ENCODE assay signal across 9 mouse cellular contexts in the genomic region with DNA sequence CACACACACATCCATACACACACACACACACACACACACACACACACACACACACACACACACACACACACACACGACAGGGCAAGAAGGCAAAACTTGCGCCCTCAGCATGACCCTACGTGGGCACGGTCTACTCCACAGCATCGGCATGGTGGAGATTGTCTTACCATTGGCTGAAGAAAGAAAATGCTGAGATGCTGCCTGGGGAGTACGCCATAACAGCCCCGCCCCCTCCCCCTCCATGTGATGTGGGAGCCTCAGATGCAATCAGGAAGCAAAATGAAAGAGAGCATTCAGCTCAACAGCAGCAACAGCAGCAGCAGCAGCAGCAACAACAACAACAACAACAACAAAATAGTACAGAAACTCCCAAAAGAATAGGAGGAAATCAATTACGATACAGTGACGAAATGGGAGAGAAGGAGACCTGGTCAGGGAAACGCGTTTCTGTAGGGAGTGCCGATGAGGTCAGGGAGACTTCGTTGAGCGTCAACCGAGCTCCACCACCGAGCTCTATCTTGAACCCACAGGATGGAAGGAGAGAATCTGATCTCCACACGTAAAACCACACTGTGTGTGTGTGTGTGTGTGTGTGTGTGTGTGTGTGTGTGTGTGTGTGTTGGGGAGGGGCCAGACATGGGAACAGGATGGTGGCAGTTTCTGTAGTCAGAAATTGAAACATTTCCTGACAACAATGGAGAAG. TPM values are rescaled to one million over a fixed set of nuclear protein-coding genes. Genes with fewer than 3 reads are reported as not detected.
DNase-seq lines count a peak whose midpoint lies in the region; ATAC-seq and TF ChIP-seq lines count a peak whose summit lies in the region.
"Had no signal": no experiment of that assay in that cellular context is flagged by ENCODE, and none has a peak within 500 bp of the region (broad histone marks: within the 10 kb centered on the region; RNA-seq: fewer than 3 reads in every experiment).

No protein-coding gene starts in this region.

- peak; percentile 44 for DNase-seq in NIH3T3 (ENCODE audit: low read depth)
- peak; percentile 47 for DNase-seq in kidney, postnatal 14 days
- DNase-seq in layer of hippocampus, adult 18-20 months (ENCODE audit: low spot score in 2 of 2) = no peak
- DNase-seq in midbrain, embryonic 11.5 days (ENCODE audit: low spot score, missing footprints) = no peak
- DNase-seq in frontal cortex, postnatal 14 days (ENCODE audit: low spot score in 2 of 2) = no peak
- DNase-seq in midbrain, postnatal 0 days (ENCODE audit: low spot score) = no peak

- H3K4me2 ChIP-seq in midbrain, embryonic 11.5 days = no peak overlapping the region
- H3K4me2 ChIP-seq in midbrain, postnatal 0 days (ENCODE audit: low read depth, low read length, poor library complexity, severe bottlenecking) = no peak overlapping the region
- H3K4me2 ChIP-seq: embryonic facial prominence, embryonic 12.5 days had no signal

- H3K4me1 ChIP-seq in midbrain, embryonic 11.5 days (ENCODE audit: control insufficient read depth, insufficient read depth, low read length) = no peaks in the 10 kb centered on the region
- no peaks in the 10 kb centered on the region for H3K4me1 ChIP-seq in midbrain, postnatal 0 days (ENCODE audit: insufficient read depth, low read length)
- H3K4me1 ChIP-seq: embryonic facial prominence, embryonic 12.5 days had no signal

- no peaks in the 10 kb centered on the region for H3K9me3 ChIP-seq in midbrain, embryonic 11.5 days (ENCODE audit: control insufficient read depth, low read length)
- H3K9me3 ChIP-seq in midbrain, postnatal 0 days (ENCODE audit: low read length) = no peaks in the 10 kb centered on the region
- H3K9me3 ChIP-seq: embryonic facial prominence, embryonic 12.5 days had no signal

- no peak for TF ChIP-seq CTCF in midbrain, postnatal 0 days (IDR thresholded peaks at IDR 0.05)

- no peak overlapping the region for H3K9ac ChIP-seq in midbrain, embryonic 11.5 days (ENCODE audit: low read length)
- H3K9ac ChIP-seq in midbrain, postnatal 0 days (replicated peaks; ENCODE audit: low read length, poor library complexity, severe bottlenecking) = no peak overlapping the region
- H3K9ac ChIP-seq: embryonic facial prominence, embryonic 12.5 days had no signal

- no peak overlapping the region for H3K27ac ChIP-seq in midbrain, embryonic 11.5 days (ENCODE audit: low read depth, low read length)
- no peak overlapping the region for H3K27ac ChIP-seq in midbrain, postnatal 0 days (ENCODE audit: low read depth, low read length)
- H3K27ac ChIP-seq: embryonic facial prominence, embryonic 12.5 days had no signal

- peak; percentile 54 for ATAC-seq in granulocyte monocyte progenitor cell, adult 5-6 weeks (replicated peaks; ENCODE audit: poor library complexity, severe bottlenecking)
- peak; percentile 63 for ATAC-seq in megakaryocyte progenitor cell, adult 5-6 weeks (replicated peaks; ENCODE audit: poor library complexity)
- ATAC-seq in midbrain, embryonic 11.5 days (ENCODE audit: low FRiP score) = no peak
- ATAC-seq in midbrain, postnatal 0 days (ENCODE audit: low FRiP score) = no peak

- no peaks in the 10 kb centered on the region for H3K27me3 ChIP-seq in midbrain, embryonic 11.5 days (ENCODE audit: control insufficient read depth, insufficient read depth, low read length)
- H3K27me3 ChIP-seq in midbrain, postnatal 0 days (ENCODE audit: insufficient read depth, low read length) = no peaks in the 10 kb centered on the region
- H3K27me3 ChIP-seq: embryonic facial prominence, embryonic 12.5 days had no signal

- no peaks in the 10 kb centered on the region for H3K36me3 ChIP-seq in midbrain, embryonic 11.5 days (ENCODE audit: control insufficient read depth, insufficient read depth, low read length)
- no peaks in the 10 kb centered on the region for H3K36me3 ChIP-seq in midbrain, postnatal 0 days (ENCODE audit: insufficient read depth, low read length)
- H3K36me3 ChIP-seq: embryonic facial prominence, embryonic 12.5 days had no signal

- H3K4me3 ChIP-seq in midbrain, embryonic 11.5 days (ENCODE audit: low read depth, low read length) = no peak overlapping the region
- no peak overlapping the region for H3K4me3 ChIP-seq in midbrain, postnatal 0 days (ENCODE audit: low read depth, low read length)
- H3K4me3 ChIP-seq: embryonic facial prominence, embryonic 12.5 days had no signal

- WGBS in midbrain, embryonic 11.5 days = 76% methylated on average over 17 of the region's 17 CpGs
- 79% methylated on average over 17 of the region's 17 CpGs for WGBS in midbrain, postnatal 0 days

RNA-seq across cellular contexts. Expression of a gene that starts 21.5 kb away (rescaled TPM):
- total RNA-seq in granulocyte monocyte progenitor cell, adult 5-6 weeks (2014; fragmentation: Nextera tagmentation) = not detected in 2 replicates
- not detected in 2 replicates for total RNA-seq in granulocyte monocyte progenitor cell, adult 5-6 weeks (2017)
- total RNA-seq in megakaryocyte progenitor cell, adult 5-6 weeks (2015) = not detected in 2 replicates
- not detected in 2 replicates for total RNA-seq in megakaryocyte progenitor cell, adult 5-6 weeks (2017)
- total RNA-seq in layer of hippocampus, adult 18-20 months (2021) = 1 to 10 TPM; 6.6 to 7.3 TPM
- polyA plus RNA-seq in midbrain, embryonic 11.5 days (2014; fragmentation: Nextera tagmentation; extraction: Ambion mirVana) = 4.2 and 4.7 TPM in 2 replicates
- total RNA-seq in midbrain, postnatal 0 days (2014; rRNA removed) = 16.1 and 25.0 TPM in 2 replicates
- 14.8 and 15.6 TPM in 2 replicates for polyA plus RNA-seq in midbrain, postnatal 0 days (2015; fragmentation: Nextera tagmentation; extraction: Ambion mirVana)

RNA-seq across cellular contexts. Expression of a gene that starts 41.4 kb away (rescaled TPM):
- not detected in 2 replicates for total RNA-seq in granulocyte monocyte progenitor cell, adult 5-6 weeks (2014; fragmentation: Nextera tagmentation)
- total RNA-seq in granulocyte monocyte progenitor cell, adult 5-6 weeks (2017) = not detected in 2 replicates
- not detected in 2 replicates for total RNA-seq in megakaryocyte progenitor cell, adult 5-6 weeks (2015)
- total RNA-seq in megakaryocyte progenitor cell, adult 5-6 weeks (2017) = not detected in 2 replicates
- total RNA-seq in layer of hippocampus, adult 18-20 months (2021) = not detected
- not detected in 2 replicates for polyA plus RNA-seq in midbrain, embryonic 11.5 days (2014; fragmentation: Nextera tagmentation; extraction: Ambion mirVana)
- total RNA-seq in midbrain, postnatal 0 days (2014; rRNA removed) = not detected in 2 replicates
- not detected in 2 replicates for polyA plus RNA-seq in midbrain, postnatal 0 days (2015; fragmentation: Nextera tagmentation; extraction: Ambion mirVana)
- polyA plus RNA-seq: embryonic facial prominence, embryonic 12.5 days had no signal

RNA-seq across cellular contexts. Expression of a gene that starts 54.0 kb away (rescaled TPM):
- total RNA-seq in granulocyte monocyte progenitor cell, adult 5-6 weeks (2014; fragmentation: Nextera tagmentation) = 98.2 and 101 TPM in 2 replicates
- total RNA-seq in granulocyte monocyte progenitor cell, adult 5-6 weeks (2017) = 35.0 and 39.1 TPM in 2 replicates
- total RNA-seq in megakaryocyte progenitor cell, adult 5-6 weeks (2015) = 46.2 and 58.3 TPM in 2 replicates
- total RNA-seq in megakaryocyte progenitor cell, adult 5-6 weeks (2017) = 36.7 and 52.1 TPM in 2 replicates
- total RNA-seq in layer of hippocampus, adult 18-20 months (2021) = 10 to 100 TPM; 42.6 to 46.8 TPM
- polyA plus RNA-seq in midbrain, embryonic 11.5 days (2014; fragmentation: Nextera tagmentation; extraction: Ambion mirVana) = 35.5 and 38.3 TPM in 2 replicates
- 35.1 and 46.6 TPM in 2 replicates for total RNA-seq in midbrain, postnatal 0 days (2014; rRNA removed)
- 31.3 and 31.4 TPM in 2 replicates for polyA plus RNA-seq in midbrain, postnatal 0 days (2015; fragmentation: Nextera tagmentation; extraction: Ambion mirVana)

Comparison
In these comparisons a context has a peak if more than half of its experiments do, and no peak if none do; other contexts are left out.
1. DNase-seq: peak in NIH3T3 (single experiment) and kidney, postnatal 14 days (single experiment); none in layer of hippocampus, adult 18-20 months (0 of 2), midbrain, embryonic 11.5 days (single experiment), frontal cortex, postnatal 14 days (0 of 2) and midbrain, postnatal 0 days (single experiment).
2. ATAC-seq: peak in granulocyte monocyte progenitor cell, adult 5-6 weeks (single experiment) and megakaryocyte progenitor cell, adult 5-6 weeks (single experiment); none in midbrain, embryonic 11.5 days (single experiment) and midbrain, postnatal 0 days (single experiment).
3. RNA of a gene that starts 21.5 kb away (total RNA-seq): 16.1 to 25.0 TPM in midbrain, postnatal 0 days and 6.6 to 7.3 TPM in layer of hippocampus, adult 18-20 months; not detected in granulocyte monocyte progenitor cell, adult 5-6 weeks and not detected in megakaryocyte progenitor cell, adult 5-6 weeks; every median in the first group is over 4 times any median in the second.